Mouse (Mus musculus) erythroblast, embryonic 14.5 days (primary cell): ENCODE results near the gene Chd2.

Source experiments
- GATA1 ChIP-seq: IDR thresholded peaks from 2 replicates; pipeline ENCODE4 v1.6.1; 2012; ENCODE audit warnings: low read length, inconsistent platforms, mixed read lengths
- TAL1 ChIP-seq: IDR thresholded peaks from 3 replicates; pipeline ENCODE4 v1.6.1; 2012; ENCODE audit warnings: low read length, inconsistent platforms, mixed read lengths

DNA sequence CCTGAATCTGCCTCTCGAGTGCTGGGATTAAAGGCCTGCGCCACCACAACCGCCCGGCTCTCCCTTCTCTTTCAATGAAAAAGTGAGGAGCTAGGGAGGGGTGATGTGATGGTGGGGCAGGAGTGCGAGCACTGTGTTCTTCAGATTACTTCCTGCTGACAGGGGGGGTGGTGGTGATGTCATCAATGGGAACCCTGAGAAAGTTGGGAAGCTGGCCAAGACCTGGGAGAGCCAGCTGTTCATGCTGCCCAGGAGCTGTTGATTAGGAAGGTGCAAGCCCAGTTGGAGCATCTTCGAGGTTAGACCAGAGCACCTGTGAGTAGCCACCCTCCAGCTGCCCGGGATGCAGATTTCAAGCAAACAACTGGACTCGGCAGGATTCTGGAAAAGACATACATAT lies 33.6 kb upstream of the Chd2 start:
- no peak for TF ChIP-seq GATA1
- TF ChIP-seq TAL1, result no peak
